Mouse (Mus musculus) heart, adult 2 months (tissue): ENCODE results near the gene Slc23a2. TPM values are rescaled to one million over a fixed set of nuclear protein-coding genes. Genes with fewer than 3 reads are reported as not detected.

Experiments used
- DNase-seq, 2 experiments: peaks; one replicate each; pipeline ENCODE4 v3.0.0; 2021
- H3K27ac ChIP-seq: fragments of 200-600 bp; 2 replicates; pipeline ENCODE4 v1.8.1; 2022
- H3K27me3 ChIP-seq: fragments of 200-500 bp; 2 replicates; pipeline ENCODE4 v1.6.1; 2012; ENCODE audit warnings: mild to moderate bottlenecking, low read length, inconsistent platforms, mixed read lengths; ENCODE audit not compliant: control insufficient read depth, insufficient read depth
- H3K36me3 ChIP-seq: fragments of 200-500 bp; 2 replicates; pipeline ENCODE4 v1.6.1; 2012; ENCODE audit warnings: low read length, inconsistent platforms; ENCODE audit not compliant: control insufficient read depth, insufficient read depth
- H3K4me1 ChIP-seq: fragments of 200-500 bp; 2 replicates; pipeline ENCODE4 v1.6.1; 2011; ENCODE audit warnings: low read length; ENCODE audit not compliant: control insufficient read depth, insufficient read depth
- H3K4me3 ChIP-seq: fragments of 200-600 bp; 2 replicates; pipeline ENCODE4 v1.8.1; 2022
- H3K79me2 ChIP-seq: fragments of 200-500 bp; replicated peaks from 2 replicates; pipeline ENCODE4 v1.6.1; 2012; ENCODE audit warnings: mild to moderate bottlenecking, inconsistent platforms, low read length, moderate library complexity, mixed read lengths; ENCODE audit not compliant: control insufficient read depth, insufficient read depth
- H3K9ac ChIP-seq: fragments of 200-500 bp; 2 replicates; pipeline ENCODE4 v1.6.1; 2012; ENCODE audit warnings: low read depth, mild to moderate bottlenecking, control low read depth, inconsistent platforms, low read length, mixed read lengths
- CTCF ChIP-seq: fragments of 200-600 bp; IDR thresholded peaks from 2 replicates; pipeline ENCODE4 v1.8.1; 2022; ENCODE audit warnings: antibody characterized with exemption, mild to moderate bottlenecking, moderate library complexity
- EP300 ChIP-seq: fragments of 200-500 bp; IDR thresholded peaks from 2 replicates; pipeline ENCODE4 v1.6.1; 2011; ENCODE audit warnings: low read depth, low read length, control low read depth; ENCODE audit not compliant: insufficient read depth
- POLR2A ChIP-seq: fragments of 200-500 bp; IDR thresholded peaks from 2 replicates; pipeline ENCODE4 v1.6.1; 2011; ENCODE audit warnings: mild to moderate bottlenecking, low read depth, low read length, control low read depth; ENCODE audit not compliant: insufficient read depth
- WGBS: fragments of 180-500 bp; shearing (Covaris S2); methylation state at CpG from one replicate; pipeline ENCODE4 v1.1.7; 2018; 5-methylcytosine and 5-hydroxymethylcytosine counted together
- intact Hi-C: fragments of 180-260 bp; cut with DNase I; formaldehyde crosslinking; loops from one replicate; pipeline ENCODE4 v1.15.1; 2025
- polyA plus RNA-seq: library from polyadenylated mRNA; depleted of rRNA; stranded (reverse); fragments of >200 nt; gene quantifications from 2 replicates; pipeline ENCODE4 v1.2.3, GENCODE M21; 2012
- total RNA-seq, 2 experiments: library from RNA; stranded (reverse); gene quantifications; 2 replicates each; pipeline ENCODE4 v1.2.3; 2021

The Slc23a2 gene
- total and polyA plus RNA-seq, 3 experiments = 11.2 to 15.6 (median 11.8) TPM

DNA sequence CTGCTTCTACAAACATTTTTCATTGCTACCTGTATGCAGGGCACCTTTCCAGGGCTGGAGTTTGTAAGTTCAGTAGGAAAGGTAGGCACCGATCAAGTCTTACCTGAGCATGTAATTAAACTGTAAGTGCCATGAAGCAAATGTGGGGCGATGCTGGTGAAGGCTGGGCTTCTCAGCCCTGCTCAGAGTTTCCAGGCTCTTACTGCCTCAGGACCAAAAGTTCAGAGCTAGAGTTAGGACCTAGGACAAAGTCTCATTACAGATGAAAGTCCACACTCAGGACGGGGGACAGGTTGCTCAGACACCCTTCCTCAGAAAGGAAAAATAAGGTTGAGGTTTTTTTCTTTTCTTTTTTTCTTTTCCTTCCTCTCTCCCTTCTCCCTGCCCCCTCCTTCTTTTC lies 95.4 kb downstream of the Slc23a2 start:
- WGBS = 92% methylated on average over 3 of the region's 3 CpGs
- Histone ChIP-seq H3K4me1 (no peaks in the 10 kb centered on the region), H3K4me3 (no peak overlapping the region), H3K36me3 (no peaks in the 10 kb centered on the region), H3K27ac (no peak overlapping the region), H3K79me2 (no peaks in the 10 kb centered on the region), H3K9ac (no peak overlapping the region), H3K27me3 (no peaks in the 10 kb centered on the region)
- TF ChIP-seq EP300 (no peak), CTCF (no peak), POLR2A (no peak)
- intact Hi-C loops = no loop called here
- no peak for DNase-seq

DNA sequence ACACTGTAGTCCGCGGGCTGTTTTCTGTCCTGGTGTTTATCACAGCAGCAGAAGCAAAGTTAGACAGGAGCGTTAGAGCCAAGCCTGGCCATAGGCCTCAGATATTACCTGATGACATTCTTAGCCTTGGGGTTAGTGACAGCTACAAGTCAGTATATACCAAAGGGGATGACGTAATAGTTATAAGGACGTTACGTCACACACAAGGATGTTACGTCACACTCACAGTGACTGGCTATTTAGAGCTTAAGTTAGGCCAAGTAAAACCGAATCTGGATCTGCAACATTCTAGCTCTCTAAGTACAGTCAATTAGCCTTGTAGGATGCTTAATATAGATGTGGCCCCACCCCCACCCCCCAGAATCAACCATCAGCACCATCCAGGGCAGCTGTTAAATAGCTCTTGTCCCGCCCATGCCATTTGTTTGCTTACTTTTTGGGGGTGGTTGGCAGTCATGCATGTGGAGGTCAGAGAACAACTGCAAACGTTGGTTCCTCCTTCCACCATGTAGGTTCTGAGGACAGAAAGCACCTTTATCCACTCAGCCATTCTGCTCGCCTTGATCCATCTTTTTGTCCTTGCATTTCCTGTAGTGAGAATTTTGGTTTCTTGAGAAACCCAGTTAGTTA lies 96.7 kb downstream of the Slc23a2 start:
- WGBS = 83% methylated on average over 11 of the region's 11 CpGs
- Histone ChIP-seq H3K4me3 (no peak overlapping the region), H3K27me3 (no peaks in the 10 kb centered on the region), H3K79me2 (no peaks in the 10 kb centered on the region), H3K36me3 (no peaks in the 10 kb centered on the region), H3K27ac (no peak overlapping the region), H3K9ac (no peak overlapping the region), H3K4me1 (peaks cover 4% of the 10 kb centered on the region)
- TF ChIP-seq CTCF = no peak
- no peak for TF ChIP-seq POLR2A
- TF ChIP-seq EP300 = no peak
- no peak for DNase-seq
- intact Hi-C loops = no loop called here

DNA sequence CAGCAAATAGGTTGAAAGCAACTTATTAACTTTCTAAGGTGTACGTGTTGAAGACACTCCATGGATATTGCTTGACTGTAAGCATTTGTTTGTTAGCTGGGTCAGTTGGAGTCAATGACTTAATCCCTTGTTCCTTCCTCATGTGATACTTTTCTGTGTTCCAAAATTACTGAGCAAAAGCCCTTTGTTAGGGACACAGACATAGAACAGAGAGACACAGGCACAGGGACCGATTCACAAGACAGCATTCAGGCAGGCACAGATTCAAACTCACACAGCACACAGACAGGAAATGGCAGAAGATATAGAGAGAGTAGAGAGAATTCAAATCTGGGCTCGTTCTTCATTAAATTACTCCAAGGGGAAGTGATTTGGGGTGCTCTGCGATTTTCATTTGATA lies 97.5 kb downstream of the Slc23a2 start:
- intact Hi-C loops = no loop called here
- H3K4me1 ChIP-seq = peaks cover 5% of the 10 kb centered on the region
- no peak overlapping the region for H3K4me3 ChIP-seq
- no peaks in the 10 kb centered on the region for H3K27me3 ChIP-seq
- H3K27ac ChIP-seq = no peak overlapping the region
- no peak for DNase-seq
- H3K36me3 ChIP-seq = no peaks in the 10 kb centered on the region
- TF ChIP-seq CTCF = no peak
- TF ChIP-seq EP300 = no peak
- no peak for TF ChIP-seq POLR2A
- no peak overlapping the region for H3K9ac ChIP-seq
- 52% methylated on average over 4 of the region's 4 CpGs for WGBS
- H3K79me2 ChIP-seq = no peaks in the 10 kb centered on the region

DNA sequence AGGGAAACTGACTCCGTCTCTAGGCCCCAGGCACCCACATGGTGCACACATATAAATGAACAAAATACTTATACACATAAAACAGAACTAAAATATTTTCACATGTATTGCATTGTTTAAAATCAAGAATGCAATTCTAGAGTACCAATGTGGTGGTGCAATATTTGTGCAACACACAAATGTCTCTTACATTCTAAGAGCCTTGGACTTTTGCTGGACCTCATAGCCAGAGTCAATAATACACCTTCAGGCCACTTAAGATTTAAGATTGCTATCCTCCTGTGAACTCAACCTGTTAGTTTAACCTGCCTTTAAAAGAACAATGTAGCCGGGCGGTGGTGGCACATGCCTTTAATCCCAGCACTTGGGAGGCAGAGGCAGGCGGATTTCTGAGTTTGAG lies 98.2 kb downstream of the Slc23a2 start:
- no peak overlapping the region for H3K4me3 ChIP-seq
- H3K27me3 ChIP-seq = no peaks in the 10 kb centered on the region
- H3K27ac ChIP-seq = no peak overlapping the region
- no peak for DNase-seq
- no peak overlapping the region for H3K9ac ChIP-seq
- no peaks in the 10 kb centered on the region for H3K79me2 ChIP-seq
- intact Hi-C loops = no loop called here
- 98% methylated on average over 4 of the region's 4 CpGs for WGBS
- peaks cover 5% of the 10 kb centered on the region for H3K4me1 ChIP-seq
- H3K36me3 ChIP-seq = no peaks in the 10 kb centered on the region
- TF ChIP-seq CTCF (no peak), POLR2A (no peak), EP300 (no peak)

DNA sequence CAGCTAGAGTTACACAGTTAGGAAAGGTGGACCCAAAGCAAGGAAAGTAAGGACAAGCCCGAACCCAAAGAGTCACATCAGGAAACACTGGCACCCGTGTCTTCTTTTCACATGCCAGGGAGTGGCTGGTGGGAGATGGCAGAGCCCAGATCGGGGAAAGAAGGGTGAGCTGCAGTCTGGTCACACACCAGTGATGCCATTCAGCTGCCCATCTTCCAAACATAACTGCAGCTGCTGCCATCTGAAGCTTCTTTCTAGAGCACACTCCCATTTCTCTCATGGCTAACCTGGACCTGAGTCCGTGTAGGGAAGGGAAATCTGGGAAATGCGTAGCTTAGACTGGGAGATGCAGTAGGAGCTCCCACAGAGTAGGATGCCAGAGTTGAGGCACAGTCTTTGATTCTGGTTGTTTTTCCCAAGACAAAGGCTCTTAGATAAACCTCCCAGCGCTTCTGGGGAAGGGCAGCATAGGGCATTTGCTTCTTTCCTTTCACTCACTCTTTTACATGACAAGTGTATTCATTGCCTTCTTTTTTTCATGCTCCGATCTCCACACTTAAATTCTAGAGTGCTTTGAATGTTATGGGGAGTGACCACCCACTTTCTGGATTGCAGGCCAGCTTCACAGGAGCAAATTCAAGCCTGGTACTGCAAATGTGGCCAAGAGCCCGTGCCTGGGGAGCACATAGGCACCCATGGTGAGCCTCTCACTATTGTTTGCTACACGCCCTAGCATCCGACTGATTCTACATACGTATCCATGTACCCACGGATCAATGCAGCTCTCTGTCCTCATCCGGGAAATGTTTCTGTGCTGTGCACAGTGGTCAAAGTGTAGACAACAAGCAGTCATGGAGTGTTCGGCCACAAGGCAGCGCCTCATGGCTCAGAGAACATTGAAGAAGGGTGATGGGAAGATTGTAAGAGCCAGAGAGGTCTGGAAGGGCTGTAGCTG lies 100.3 kb downstream of the Slc23a2 start:
- no peak overlapping the region for H3K27ac ChIP-seq

More for the DNA sequence above, 100.3 kb downstream of the Slc23a2 start:
- Histone ChIP-seq H3K79me2 (no peaks in the 10 kb centered on the region), H3K27me3 (no peaks in the 10 kb centered on the region), H3K9ac (no peak overlapping the region), H3K4me1 (peaks cover 5% of the 10 kb centered on the region), H3K36me3 (no peaks in the 10 kb centered on the region), H3K4me3 (no peak overlapping the region)
- TF ChIP-seq EP300 (no peak), CTCF (no peak), POLR2A (no peak)
- WGBS = 91% methylated on average over 15 of the region's 15 CpGs
- intact Hi-C loops = no loop called here
- DNase-seq = no peak
